Mouse (Mus musculus): ENCODE measurements around the gene Pgbd5.
"Not testable (repeated sequence)": the region's sequence is repeated elsewhere in the genome, so short reads cannot be mapped to it uniquely, and the experiment has no call there.

Gene Pgbd5

GRCm38 (mm10) chr8:124436741-124437140 lies 2.7 kb downstream of the Pgbd5 start:
- Histone ChIP-seq H3K27me3 (ENCODE audit: insufficient read depth, low read length) (peaks cover 17% of the 10 kb centered on the region), H3K36me3 (ENCODE audit: insufficient read depth, low read length) (peaks cover 8% of the 10 kb centered on the region; the same call in 1 of the 2 replicates), H3K4me1 (replicated peaks; ENCODE audit: low read depth, low read length) (peaks cover 52% of the 10 kb centered on the region), H3K4me3 (replicated peaks; ENCODE audit: low read length) (no peak overlapping the region), H3K9me3 (ENCODE audit: low read length) (no peaks in the 10 kb centered on the region)
- TF ChIP-seq POU5F1 (IDR thresholded peaks at IDR 0.05; ENCODE audit: borderline replicate concordance, low read length): no peak
- no peak for TF ChIP-seq NANOG (IDR thresholded peaks at IDR 0.05; ENCODE audit: borderline replicate concordance, low read length)
- TF ChIP-seq CTCF (conservative IDR thresholded peaks at IDR 0.05; ENCODE audit: low read length): no peak

GRCm38 (mm10) chr8:124435707-124436243 lies 3.7 kb downstream of the Pgbd5 start:
- H3K36me3 ChIP-seq (ENCODE audit: insufficient read depth, low read length): peaks cover 11% of the 10 kb centered on the region; the same call in 1 of the 2 replicates
- peaks cover 17% of the 10 kb centered on the region for H3K27me3 ChIP-seq (ENCODE audit: insufficient read depth, low read length)
- no peak overlapping the region for H3K4me3 ChIP-seq (replicated peaks; ENCODE audit: low read length)
- H3K9me3 ChIP-seq (ENCODE audit: low read length): no peaks in the 10 kb centered on the region
- no peak for TF ChIP-seq CTCF (conservative IDR thresholded peaks at IDR 0.05; ENCODE audit: low read length)
- TF ChIP-seq POU5F1 (IDR thresholded peaks at IDR 0.05; ENCODE audit: borderline replicate concordance, low read length): no peak
- TF ChIP-seq NANOG (IDR thresholded peaks at IDR 0.05; ENCODE audit: borderline replicate concordance, low read length): no peak
- peaks cover 59% of the 10 kb centered on the region for H3K4me1 ChIP-seq (replicated peaks; ENCODE audit: low read depth, low read length)

- Histone ChIP-seq H3K36me3 (ENCODE audit: insufficient read depth, low read length) (peaks cover 11% of the 10 kb centered on the region; the same call in 1 of the 2 replicates), H3K4me3 (replicated peaks; ENCODE audit: low read length) (no peak overlapping the region), H3K9me3 (ENCODE audit: low read length) (no peaks in the 10 kb centered on the region), H3K27me3 (ENCODE audit: insufficient read depth, low read length) (peaks cover 17% of the 10 kb centered on the region), H3K4me1 (replicated peaks; ENCODE audit: low read depth, low read length) (peaks cover 62% of the 10 kb centered on the region)
- TF ChIP-seq NANOG (IDR thresholded peaks at IDR 0.05; ENCODE audit: borderline replicate concordance, low read length) (no peak), CTCF (conservative IDR thresholded peaks at IDR 0.05; ENCODE audit: low read length) (no peak), POU5F1 (IDR thresholded peaks at IDR 0.05; ENCODE audit: borderline replicate concordance, low read length) (no peak)
These were observed 4.3 kb downstream of the Pgbd5 start for GRCm38 (mm10) chr8:124435170-124435569.

GRCm38 (mm10) chr8:124434126-124434790 lies 5.2 kb downstream of the Pgbd5 start:
- Histone ChIP-seq H3K4me3 (replicated peaks; ENCODE audit: low read length) (peak overlapping the region; percentile 88), H3K36me3 (ENCODE audit: insufficient read depth, low read length) (peaks cover 11% of the 10 kb centered on the region; the same call in 1 of the 2 replicates), H3K9me3 (ENCODE audit: low read length) (no peaks in the 10 kb centered on the region), H3K27me3 (ENCODE audit: insufficient read depth, low read length) (peaks cover 17% of the 10 kb centered on the region), H3K4me1 (replicated peaks; ENCODE audit: low read depth, low read length) (peaks cover 66% of the 10 kb centered on the region)
- no peak for TF ChIP-seq CTCF (conservative IDR thresholded peaks at IDR 0.05; ENCODE audit: low read length)
- TF ChIP-seq POU5F1 (IDR thresholded peaks at IDR 0.05; ENCODE audit: borderline replicate concordance, low read length): no peak
- no peak for TF ChIP-seq NANOG (IDR thresholded peaks at IDR 0.05; ENCODE audit: borderline replicate concordance, low read length)

- Histone ChIP-seq H3K9me3 (ENCODE audit: low read length) (no peaks in the 10 kb centered on the region), H3K4me3 (replicated peaks; ENCODE audit: low read length) (peak overlapping the region; percentile 88), H3K4me1 (replicated peaks; ENCODE audit: low read depth, low read length) (peaks cover 66% of the 10 kb centered on the region), H3K27me3 (ENCODE audit: insufficient read depth, low read length) (peaks cover 17% of the 10 kb centered on the region), H3K36me3 (ENCODE audit: insufficient read depth, low read length) (peaks cover 11% of the 10 kb centered on the region; the same call in 1 of the 2 replicates)
- TF ChIP-seq NANOG (IDR thresholded peaks at IDR 0.05; ENCODE audit: borderline replicate concordance, low read length): no peak
- no peak for TF ChIP-seq POU5F1 (IDR thresholded peaks at IDR 0.05; ENCODE audit: borderline replicate concordance, low read length)
- no peak for TF ChIP-seq CTCF (conservative IDR thresholded peaks at IDR 0.05; ENCODE audit: low read length)
These were observed 5.9 kb downstream of the Pgbd5 start for GRCm38 (mm10) chr8:124433451-124434125.

GRCm38 (mm10) chr8:124430881-124431280 lies 8.6 kb downstream of the Pgbd5 start:
- H3K27me3 ChIP-seq (ENCODE audit: insufficient read depth, low read length): peaks cover 17% of the 10 kb centered on the region
- peaks cover 43% of the 10 kb centered on the region for H3K4me1 ChIP-seq (replicated peaks; ENCODE audit: low read depth, low read length)
- no peaks in the 10 kb centered on the region for H3K9me3 ChIP-seq (ENCODE audit: low read length)

GRCm38 (mm10) chr8:124429417-124429816 lies 10.0 kb downstream of the Pgbd5 start:
- Histone ChIP-seq H3K4me1 (replicated peaks; ENCODE audit: low read depth, low read length) (peaks cover 44% of the 10 kb centered on the region), H3K4me3 (replicated peaks; ENCODE audit: low read length) (no peak overlapping the region), H3K36me3 (ENCODE audit: insufficient read depth, low read length) (peaks cover 15% of the 10 kb centered on the region; the same call in 1 of the 2 replicates), H3K9me3 (ENCODE audit: low read length) (no peaks in the 10 kb centered on the region), H3K27me3 (ENCODE audit: insufficient read depth, low read length) (peaks cover 17% of the 10 kb centered on the region)
- no peak for TF ChIP-seq NANOG (IDR thresholded peaks at IDR 0.05; ENCODE audit: borderline replicate concordance, low read length)
- TF ChIP-seq POU5F1 (IDR thresholded peaks at IDR 0.05; ENCODE audit: borderline replicate concordance, low read length): no peak
- TF ChIP-seq CTCF (conservative IDR thresholded peaks at IDR 0.05; ENCODE audit: low read length): no peak

More at GRCm38 (mm10) chr8:124430881-124431280, 8.6 kb downstream of the Pgbd5 start:
- H3K4me3 ChIP-seq (replicated peaks; ENCODE audit: low read length): no peak overlapping the region
- TF ChIP-seq POU5F1 (IDR thresholded peaks at IDR 0.05; ENCODE audit: borderline replicate concordance, low read length) (no peak), CTCF (conservative IDR thresholded peaks at IDR 0.05; ENCODE audit: low read length) (no peak), NANOG (IDR thresholded peaks at IDR 0.05; ENCODE audit: borderline replicate concordance, low read length) (no peak)
- peaks cover 15% of the 10 kb centered on the region; the same call in 1 of the 2 replicates for H3K36me3 ChIP-seq (ENCODE audit: insufficient read depth, low read length)

- H3K36me3 ChIP-seq (ENCODE audit: insufficient read depth, low read length): peaks cover 15% of the 10 kb centered on the region; the same call in 1 of the 2 replicates
- H3K4me3 ChIP-seq (replicated peaks; ENCODE audit: low read length); H3K9me3 ChIP-seq (ENCODE audit: low read length): not testable (repeated sequence)
- H3K4me1 ChIP-seq (replicated peaks; ENCODE audit: low read depth, low read length): peaks cover 46% of the 10 kb centered on the region
- peaks cover 16% of the 10 kb centered on the region for H3K27me3 ChIP-seq (ENCODE audit: insufficient read depth, low read length)
These were observed 10.7 kb downstream of the Pgbd5 start for GRCm38 (mm10) chr8:124428721-124429120.
